Mouse (Mus musculus) testis, adult 2 months (tissue): ENCODE results near the gene Coq4.

ENCODE experiments used
- CTCF ChIP-seq: fragments of 200-500 bp; IDR thresholded peaks from 2 replicates; pipeline ENCODE4 v1.5.1; 2012; ENCODE audit warnings: low read depth, mild to moderate bottlenecking, inconsistent platforms, low read length, moderate library complexity; ENCODE audit not compliant: control insufficient read depth, insufficient read depth, insufficient replicate concordance
- POLR2A ChIP-seq: fragments of 200-500 bp; IDR thresholded peaks from 2 replicates; pipeline ENCODE4 v1.6.1; 2012; ENCODE audit warnings: low read depth, mild to moderate bottlenecking, inconsistent platforms, low read length, moderate library complexity; ENCODE audit not compliant: control insufficient read depth

GRCm38 (mm10) chr2:29815678-29816371 is 28.5 kb downstream of the Coq4 start:
- TF ChIP-seq CTCF (no peak), POLR2A (no peak)
